Mouse (Mus musculus) kidney, embryonic 16.5 days (tissue): ENCODE results near the gene Ciita. TPM values are rescaled to one million over a fixed set of nuclear protein-coding genes. Genes with fewer than 3 reads are reported as not detected.

ENCODE experiments used
- ATAC-seq: fragments of 200-750 bp; cut with Nextera tagmentation; 2 replicates; pipeline ENCODE4 v1.8.0; 2017; ENCODE audit warnings: moderate TSS enrichment; ENCODE audit not compliant: low FRiP score, low TSS enrichment
- H3K27ac ChIP-seq: fragments of 300-500 bp; sonication (generic); 2 replicates; pipeline ENCODE4 v1.5.1; 2014; ENCODE audit warnings: low read length
- H3K27me3 ChIP-seq: fragments of 300-500 bp; sonication (generic); 2 replicates; pipeline ENCODE4 v1.6.1; 2014; ENCODE audit warnings: low read length, control low read depth, mixed read lengths; ENCODE audit not compliant: insufficient read depth
- H3K36me3 ChIP-seq: fragments of 300-500 bp; sonication (generic); 2 replicates; pipeline ENCODE4 v1.6.1; 2014; ENCODE audit warnings: low read length, control low read depth, mixed read lengths; ENCODE audit not compliant: insufficient read depth
- H3K4me1 ChIP-seq: fragments of 300-500 bp; sonication (generic); 2 replicates; pipeline ENCODE4 v1.6.1; 2014; ENCODE audit warnings: low read length, control low read depth, mixed read lengths; ENCODE audit not compliant: insufficient read depth
- H3K4me2 ChIP-seq: fragments of 300-500 bp; sonication (generic); replicated peaks from 2 replicates; pipeline ENCODE4 v1.6.1; 2014; ENCODE audit warnings: low read depth, low read length
- H3K4me3 ChIP-seq: fragments of 300-500 bp; sonication (generic); 2 replicates; pipeline ENCODE4 v1.5.1; 2014; ENCODE audit warnings: mild to moderate bottlenecking, low read length
- H3K9ac ChIP-seq: fragments of 300-500 bp; sonication (generic); replicated peaks from 2 replicates; pipeline ENCODE4 v1.6.1; 2014; ENCODE audit warnings: low read length
- H3K9me3 ChIP-seq: fragments of 300-500 bp; sonication (generic); 2 replicates; pipeline ENCODE4 v1.6.1; 2016; ENCODE audit warnings: low read length, control low read depth
- WGBS: fragments of 180-500 bp; shearing (Covaris S2); extraction: QIAGEN DNeasy Blood & Tissue Kit; methylation state at CpG from one replicate; pipeline ENCODE4 v1.1.7; 2014; 5-methylcytosine and 5-hydroxymethylcytosine counted together
- polyA plus RNA-seq: library from polyadenylated mRNA; unstranded; fragments of >200 nt; fragmentation: Nextera tagmentation; extraction: Ambion mirVana; gene quantifications from 2 replicates; pipeline ENCODE4 v1.2.1, GENCODE M21; 2015

The Ciita gene
- polyA plus RNA-seq, 1 experiment from 2014 or later, result 0.80 TPM

DNA sequence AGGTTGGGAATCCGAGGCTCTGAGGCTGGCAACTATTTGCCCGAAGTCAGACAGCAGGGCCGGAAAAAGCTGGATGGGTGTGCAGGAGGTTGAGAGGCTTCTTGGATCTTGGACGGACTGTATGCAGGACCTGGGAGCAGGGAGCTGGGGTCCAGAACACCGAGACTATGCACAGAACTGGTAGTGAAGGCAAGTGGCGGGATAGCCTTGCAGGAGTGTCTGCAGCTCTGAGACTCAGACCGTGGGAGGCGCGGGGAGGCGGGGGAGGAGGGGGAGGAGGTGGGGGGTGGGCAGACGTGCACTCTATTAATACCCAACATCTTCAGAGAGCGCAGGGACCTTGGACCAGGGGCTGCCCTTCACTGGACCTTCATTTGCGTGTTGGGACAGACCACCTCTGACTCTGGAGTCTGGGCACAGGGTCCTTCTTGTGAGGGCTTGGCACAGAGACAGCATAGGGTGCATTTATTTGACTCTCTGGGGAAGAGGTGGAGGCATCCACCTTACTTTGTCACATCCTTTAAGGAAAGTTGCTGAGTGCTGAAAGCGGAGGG is 10.1 kb downstream of the Ciita start:
- Histone ChIP-seq H3K36me3 (no peaks in the 10 kb centered on the region), H3K4me2 (peak overlapping the region; percentile 51), H3K27ac (peak overlapping the region; percentile 61; the same call in 1 of the 2 replicates), H3K9ac (peak overlapping the region; percentile 53), H3K27me3 (peaks cover 4% of the 10 kb centered on the region; the same call in 1 of the 2 replicates), H3K9me3 (no peaks in the 10 kb centered on the region), H3K4me1 (peaks cover 14% of the 10 kb centered on the region), H3K4me3 (peak overlapping the region; percentile 25)
- 11% methylated on average over 13 of the region's 14 CpGs for WGBS
- ATAC-seq, result peak; percentile 78

DNA sequence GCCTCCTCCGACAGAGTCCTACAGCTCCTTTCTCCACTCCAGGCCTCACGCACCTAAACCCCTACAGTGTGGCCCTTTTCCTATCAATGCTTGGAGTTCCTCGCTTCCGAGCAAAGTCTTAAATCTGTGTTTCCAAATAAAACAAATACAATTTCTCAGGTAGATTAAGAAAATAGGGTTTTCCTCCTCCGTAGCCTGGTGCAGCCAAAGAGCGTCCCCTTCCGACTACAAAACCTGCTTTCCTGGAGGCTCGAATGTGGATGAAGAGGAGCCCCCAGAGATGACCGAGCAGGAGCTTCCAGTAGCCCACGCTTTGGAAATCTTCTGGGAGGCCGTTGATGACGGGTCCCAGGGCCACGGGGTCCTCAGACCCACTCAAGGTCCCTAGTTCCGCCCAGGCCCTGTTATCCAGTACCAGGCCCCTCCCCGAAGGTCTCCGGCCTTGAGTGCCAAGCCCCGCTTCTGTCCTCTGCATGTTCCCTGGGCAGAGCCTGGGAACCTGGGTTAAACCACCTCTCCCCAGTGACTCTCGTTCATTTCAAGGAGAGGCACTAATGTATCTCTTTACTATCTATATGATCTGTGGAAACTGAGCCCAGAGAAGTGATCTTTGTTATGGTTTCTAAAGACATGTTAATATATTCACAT is 10.8 kb downstream of the Ciita start:
- Histone ChIP-seq H3K27me3 (peaks cover 4% of the 10 kb centered on the region; the same call in 1 of the 2 replicates), H3K4me2 (no peak overlapping the region), H3K9me3 (no peaks in the 10 kb centered on the region), H3K36me3 (no peaks in the 10 kb centered on the region), H3K4me3 (no peak overlapping the region), H3K27ac (no peak overlapping the region), H3K4me1 (peaks cover 19% of the 10 kb centered on the region), H3K9ac (no peak overlapping the region)
- no peak for ATAC-seq
- 80% methylated on average over 18 of the region's 18 CpGs for WGBS

DNA sequence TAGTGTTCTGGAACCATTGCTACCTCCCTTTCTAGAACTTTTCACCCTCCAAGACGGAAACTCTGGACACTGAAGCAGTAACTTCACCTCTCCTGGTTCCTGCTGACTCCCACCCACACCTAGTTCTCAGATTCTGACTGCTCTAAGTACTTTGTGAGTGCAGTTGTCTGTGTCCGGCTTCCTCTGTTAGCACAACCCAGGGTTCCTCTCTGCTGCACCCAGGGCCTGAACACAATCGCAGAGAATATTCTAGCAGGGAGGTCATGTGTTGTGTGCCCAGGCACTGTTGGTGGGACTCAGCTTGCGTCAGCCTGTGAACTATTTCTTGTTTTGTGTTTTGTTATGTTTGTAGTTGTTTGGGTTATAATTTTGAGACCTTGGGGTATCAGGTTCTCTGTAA is 11.9 kb downstream of the Ciita start:
- H3K4me2 ChIP-seq, result no peak overlapping the region
- H3K36me3 ChIP-seq, result no peaks in the 10 kb centered on the region
- H3K27me3 ChIP-seq, result peaks cover 4% of the 10 kb centered on the region; the same call in 1 of the 2 replicates
- H3K4me1 ChIP-seq, result peaks cover 23% of the 10 kb centered on the region
- WGBS, result 59% methylated on average over 4 of the region's 4 CpGs
- no peak overlapping the region for H3K4me3 ChIP-seq
- no peak overlapping the region for H3K27ac ChIP-seq
- ATAC-seq, result no peak
- H3K9ac ChIP-seq, result no peak overlapping the region
- H3K9me3 ChIP-seq, result no peaks in the 10 kb centered on the region

DNA sequence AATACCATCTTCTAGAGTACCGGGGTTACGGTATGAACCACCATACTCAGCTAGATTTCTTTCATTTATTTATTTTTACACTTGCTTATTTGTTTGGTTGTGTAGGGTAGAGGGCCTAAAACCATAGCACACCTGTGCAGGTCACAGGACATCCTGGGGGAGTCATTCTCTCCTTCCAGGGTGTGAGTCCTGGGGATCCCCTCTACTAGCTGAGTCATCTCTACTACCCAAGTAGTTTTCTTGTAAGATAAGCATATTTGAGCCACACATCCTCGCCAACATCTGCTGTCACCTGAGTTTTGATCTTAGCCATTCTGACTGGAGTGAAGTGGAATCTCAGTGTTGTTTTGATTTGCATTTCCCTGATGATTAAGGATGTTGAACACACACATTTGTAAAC is 12.7 kb downstream of the Ciita start:
- WGBS, result 86% methylated on average over 3 of the region's 3 CpGs
- no peak for ATAC-seq

DNA sequence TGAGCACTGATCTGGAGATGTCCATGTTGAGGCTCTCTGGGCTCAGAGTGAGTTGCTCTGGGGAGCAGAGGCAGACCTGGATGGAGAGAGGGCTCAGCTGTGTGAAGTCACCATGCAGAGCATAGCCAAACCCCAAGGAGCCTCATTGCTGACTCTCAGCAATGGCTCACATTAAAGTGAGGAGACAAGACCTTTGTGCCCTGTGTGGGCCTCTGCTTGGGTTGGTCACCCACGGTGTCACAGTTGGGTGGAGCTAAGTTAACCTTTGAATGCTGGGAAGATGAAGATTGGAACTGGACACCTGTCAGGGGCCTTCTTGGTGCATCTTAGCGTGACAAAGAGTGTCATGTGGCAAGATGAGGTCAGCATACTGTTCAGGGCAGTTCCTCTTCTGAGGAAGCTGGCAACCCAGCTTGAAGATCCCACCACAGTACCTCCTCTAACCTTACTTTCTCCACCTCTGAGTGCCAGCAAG is 16.0 kb downstream of the Ciita start:
- no peak overlapping the region for H3K9ac ChIP-seq
- no peaks in the 10 kb centered on the region for H3K27me3 ChIP-seq
- peaks cover 8% of the 10 kb centered on the region; the same call in 1 of the 2 replicates for H3K4me1 ChIP-seq
- H3K27ac ChIP-seq, result peak overlapping the region; percentile 71
- H3K9me3 ChIP-seq, result no peaks in the 10 kb centered on the region
- ATAC-seq, result peak; percentile 94
- 35% methylated on average over 2 of the region's 2 CpGs for WGBS
- no peak overlapping the region for H3K4me2 ChIP-seq
- H3K36me3 ChIP-seq, result no peaks in the 10 kb centered on the region
- no peak overlapping the region for H3K4me3 ChIP-seq

More for the DNA sequence above, 12.7 kb downstream of the Ciita start:
- no peak overlapping the region for H3K4me3 ChIP-seq
- no peaks in the 10 kb centered on the region for H3K36me3 ChIP-seq
- H3K4me2 ChIP-seq, result no peak overlapping the region
- peaks cover 23% of the 10 kb centered on the region for H3K4me1 ChIP-seq
- H3K27me3 ChIP-seq, result peaks cover 4% of the 10 kb centered on the region; the same call in 1 of the 2 replicates
- no peaks in the 10 kb centered on the region for H3K9me3 ChIP-seq
- no peak overlapping the region for H3K27ac ChIP-seq
- no peak overlapping the region for H3K9ac ChIP-seq

DNA sequence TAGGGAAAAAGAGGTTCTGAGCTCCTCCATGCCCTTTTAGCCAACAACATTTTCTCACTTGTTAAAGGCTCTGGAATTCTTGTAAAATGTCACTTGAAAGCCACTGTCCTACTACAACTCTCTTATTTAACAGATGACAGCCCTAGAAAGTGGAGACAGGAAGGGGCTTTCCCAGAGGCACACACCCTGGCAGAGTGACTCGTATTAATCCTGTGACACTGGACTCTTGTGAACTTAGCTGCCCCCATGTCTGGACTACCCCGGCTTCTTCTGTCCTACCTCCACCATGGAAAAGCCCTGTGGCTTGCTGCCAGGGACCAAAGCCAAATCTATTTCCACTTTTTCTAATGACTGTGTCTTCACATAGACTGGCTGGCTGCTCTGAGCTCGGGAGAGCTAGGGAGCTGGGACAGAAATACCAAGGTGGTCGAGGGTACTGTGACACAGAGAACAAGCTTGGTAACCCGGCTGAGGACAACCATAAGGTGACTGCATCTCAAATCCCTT is 18.3 kb downstream of the Ciita start:
- no peak overlapping the region for H3K9ac ChIP-seq
- no peak overlapping the region for H3K27ac ChIP-seq
- H3K9me3 ChIP-seq, result no peaks in the 10 kb centered on the region
- no peak for ATAC-seq
- 68% methylated on average over 5 of the region's 5 CpGs for WGBS
- H3K4me2 ChIP-seq, result no peak overlapping the region
- no peak overlapping the region for H3K4me3 ChIP-seq
- H3K36me3 ChIP-seq, result no peaks in the 10 kb centered on the region
- no peaks in the 10 kb centered on the region for H3K27me3 ChIP-seq
- peaks cover 8% of the 10 kb centered on the region; the same call in 1 of the 2 replicates for H3K4me1 ChIP-seq

DNA sequence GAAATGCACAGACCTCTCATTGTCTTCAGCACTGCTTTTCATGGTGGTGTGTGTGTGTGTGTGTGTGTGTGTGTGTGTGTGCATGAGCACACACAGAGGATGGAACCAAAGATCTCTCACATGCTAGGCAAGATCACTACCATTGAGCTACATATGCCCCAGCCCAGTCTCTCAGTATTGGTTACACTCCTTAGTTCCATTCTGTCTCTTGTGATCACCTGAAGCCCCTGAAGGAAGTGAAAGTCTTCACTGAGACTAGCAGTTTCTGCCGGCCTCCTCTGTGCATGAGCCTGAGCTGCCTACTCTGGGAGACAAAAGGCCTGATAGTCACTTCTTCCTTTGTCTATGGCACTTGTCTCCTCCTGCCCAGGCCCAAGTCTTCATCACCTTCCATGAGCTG is 19.3 kb downstream of the Ciita start:
- H3K4me2 ChIP-seq, result no peak overlapping the region
- ATAC-seq, result no peak
- H3K9ac ChIP-seq, result no peak overlapping the region
- H3K9me3 ChIP-seq, result no peaks in the 10 kb centered on the region
- no peak overlapping the region for H3K4me3 ChIP-seq
- H3K27ac ChIP-seq, result no peak overlapping the region
- no peaks in the 10 kb centered on the region for H3K36me3 ChIP-seq
- no peaks in the 10 kb centered on the region for H3K27me3 ChIP-seq
- H3K4me1 ChIP-seq, result peaks cover 8% of the 10 kb centered on the region; the same call in 1 of the 2 replicates
- 52% methylated on average over 1 of the region's 1 CpGs for WGBS

DNA sequence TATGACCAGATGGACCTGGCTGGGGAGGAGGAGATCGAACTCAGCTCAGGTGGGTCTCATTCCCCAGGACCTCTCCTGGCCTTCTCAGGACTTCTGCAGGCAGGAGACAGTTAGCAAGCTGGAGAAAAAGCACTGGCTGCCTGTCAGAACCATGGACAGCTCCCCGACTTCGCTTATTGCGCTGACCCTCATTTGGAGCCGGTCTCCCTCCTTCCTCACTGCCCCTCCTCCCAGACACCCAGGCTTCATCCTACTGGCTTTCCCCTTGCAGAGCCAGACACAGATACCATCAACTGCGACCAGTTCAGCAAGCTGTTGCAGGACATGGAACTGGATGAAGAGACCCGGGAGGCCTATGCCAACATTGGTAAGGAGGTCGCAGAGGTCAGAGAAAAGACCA is 22.0 kb downstream of the Ciita start:
- no peak overlapping the region for H3K4me3 ChIP-seq
- H3K27me3 ChIP-seq, result no peaks in the 10 kb centered on the region
- WGBS, result 10% methylated on average over 8 of the region's 8 CpGs
- H3K36me3 ChIP-seq, result no peaks in the 10 kb centered on the region
- no peak overlapping the region for H3K27ac ChIP-seq
- no peaks in the 10 kb centered on the region for H3K9me3 ChIP-seq
- H3K9ac ChIP-seq, result no peak overlapping the region
- peak; percentile 52; the same call in 1 of the 2 replicates for ATAC-seq
- no peak overlapping the region for H3K4me2 ChIP-seq
- no peaks in the 10 kb centered on the region for H3K4me1 ChIP-seq

DNA sequence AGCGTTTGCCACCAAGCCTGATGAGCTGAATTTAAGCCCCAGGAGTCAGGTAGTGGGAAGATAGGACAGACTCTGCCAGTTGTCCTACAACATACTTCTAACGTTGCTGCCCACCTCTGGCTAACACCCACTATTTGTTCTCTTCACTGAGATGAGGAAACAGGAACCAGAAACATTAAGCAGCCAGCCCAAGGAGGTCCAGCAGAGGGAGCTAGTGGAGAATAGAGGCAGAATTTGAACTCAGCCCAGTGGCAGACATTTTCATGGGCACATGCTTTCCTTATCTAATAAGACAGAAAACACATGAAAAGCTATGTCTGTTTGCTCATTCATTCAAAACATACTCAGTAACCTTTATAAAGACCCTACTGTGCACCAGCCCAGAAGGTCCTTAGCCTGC is 23.2 kb downstream of the Ciita start:
- no peak overlapping the region for H3K9ac ChIP-seq
- H3K9me3 ChIP-seq, result no peaks in the 10 kb centered on the region
- no peaks in the 10 kb centered on the region for H3K4me1 ChIP-seq
- H3K27me3 ChIP-seq, result no peaks in the 10 kb centered on the region
- H3K4me3 ChIP-seq, result no peak overlapping the region
- WGBS, result 62% methylated on average over 2 of the region's 2 CpGs
- no peaks in the 10 kb centered on the region for H3K36me3 ChIP-seq
- H3K27ac ChIP-seq, result no peak overlapping the region
- no peak overlapping the region for H3K4me2 ChIP-seq
- no peak for ATAC-seq

DNA sequence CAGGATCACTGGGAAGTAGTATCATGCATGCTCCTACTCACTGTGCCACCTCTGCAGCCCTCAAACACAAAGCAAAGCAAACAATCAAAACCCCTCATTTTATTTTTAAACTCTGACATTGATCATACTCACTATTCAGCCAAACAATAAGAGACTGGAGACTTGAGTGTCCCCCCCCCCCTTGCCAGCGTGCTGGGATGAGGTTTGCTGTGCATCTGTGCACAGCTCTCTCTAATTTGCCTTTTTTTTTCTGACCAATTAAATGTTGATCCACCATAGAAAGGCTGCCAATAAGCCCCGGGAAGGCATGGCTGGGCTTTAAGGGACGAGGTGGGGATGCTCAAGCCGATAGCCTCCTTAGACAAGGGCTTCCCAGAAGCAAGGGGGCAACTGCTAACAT is 27.6 kb downstream of the Ciita start:
- Histone ChIP-seq H3K27ac (no peak overlapping the region), H3K36me3 (no peaks in the 10 kb centered on the region), H3K4me3 (no peak overlapping the region), H3K4me1 (0 out of 2 replicates have a peak, but pooled peaks cover 6% of the 10 kb centered on the region), H3K4me2 (no peak overlapping the region), H3K9ac (no peak overlapping the region), H3K27me3 (no peaks in the 10 kb centered on the region), H3K9me3 (no peaks in the 10 kb centered on the region)
- WGBS, result 69% methylated on average over 4 of the region's 4 CpGs
- ATAC-seq, result no peak
